In the genomic region with DNA sequence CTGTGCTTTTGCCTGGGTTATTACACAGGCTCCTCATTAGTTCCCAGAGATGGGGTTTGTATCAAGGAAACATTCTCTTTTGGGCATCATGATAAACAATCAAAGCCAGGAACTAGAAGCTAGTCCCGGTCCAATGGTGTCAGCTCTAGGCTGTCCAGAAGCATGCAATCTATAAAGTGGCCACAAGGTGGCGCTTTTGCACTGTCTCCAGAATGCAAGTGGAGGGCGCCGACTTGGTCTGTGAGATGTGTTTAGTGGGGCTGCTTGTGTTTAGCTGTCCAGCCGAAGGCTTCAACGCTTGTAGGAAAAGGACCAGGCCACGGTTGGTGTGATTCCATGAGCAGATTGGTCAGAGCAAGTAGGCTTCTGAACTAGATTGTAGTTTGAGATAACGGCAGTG, we compare ENCODE assay signal across 9 mouse cellular contexts. TPM values are rescaled to one million over a fixed set of nuclear protein-coding genes. Genes with fewer than 3 reads are reported as not detected.
DNase-seq lines count a peak whose midpoint lies in the region; ATAC-seq and TF ChIP-seq lines count a peak whose summit lies in the region.
"Had no signal": no experiment of that assay in that cellular context is flagged by ENCODE, and none has a peak within 500 bp of the region (broad histone marks: within the 10 kb centered on the region; RNA-seq: fewer than 3 reads in every experiment).

No protein-coding gene starts in this region.

- no peaks in the 10 kb centered on the region for H3K4me1 ChIP-seq in cerebellum, adult 2 months (ENCODE audit: control insufficient read depth, insufficient read depth, low read length)
- H3K4me1 ChIP-seq in hindbrain, embryonic 15.5 days (replicated peaks) = no peaks in the 10 kb centered on the region

- no peaks in the 10 kb centered on the region for H3K9me3 ChIP-seq in hindbrain, embryonic 15.5 days

- no peak for TF ChIP-seq POLR2A in cerebellum, adult 2 months (IDR thresholded peaks at IDR 0.05; ENCODE audit: borderline replicate concordance, insufficient read depth, low read length)

- H3K27me3 ChIP-seq in cerebellum, adult 2 months (ENCODE audit: control insufficient read depth, insufficient read depth, low read length) = no peaks in the 10 kb centered on the region
- no peaks in the 10 kb centered on the region for H3K27me3 ChIP-seq in hindbrain, embryonic 15.5 days

- no peak overlapping the region for H3K27ac ChIP-seq in cerebellum, adult 2 months (ENCODE audit: insufficient read depth, low read length)
- H3K27ac ChIP-seq in hindbrain, embryonic 15.5 days (replicated peaks) = no peak overlapping the region

- H3K4me2 ChIP-seq in hindbrain, embryonic 15.5 days = no peak overlapping the region

- DNase-seq in NIH3T3 (ENCODE audit: low read depth) = peak; percentile 83
- DNase-seq in cerebellum, adult 2 months = peak; percentile 57 to 81
- peak; percentile 91 for DNase-seq in forelimb bud, embryonic 11.5 days (ENCODE audit: low read depth, low spot score)
- peak; percentile 91 to 96 for DNase-seq in layer of hippocampus, postnatal 25 days (ENCODE audit: extremely low spot score in 1 of 2, low spot score in 1 of 2)
- peak; percentile 73 to 86 for DNase-seq in lung, postnatal 4 days
- peak; percentile 86 for DNase-seq in right cerebral cortex, postnatal 14 days
- peak; percentile 76 to 78 for DNase-seq in urinary bladder, postnatal 36 days (ENCODE audit: low spot score in 2 of 2)

- no peaks in the 10 kb centered on the region for H3K36me3 ChIP-seq in hindbrain, embryonic 15.5 days

- no peak overlapping the region for H3K9ac ChIP-seq in hindbrain, embryonic 15.5 days

- TF ChIP-seq CTCF in cerebellum, adult 2 months (IDR thresholded peaks at IDR 0.05; ENCODE audit: borderline replicate concordance, insufficient read depth, low read depth, low read length) = peak; percentile 86

- peak; percentile 90 for ATAC-seq in hindbrain, embryonic 15.5 days (ENCODE audit: low FRiP score, low read depth)

- H3K4me3 ChIP-seq in cerebellum, adult 2 months (replicated peaks; ENCODE audit: insufficient read depth, low read depth, low read length) = no peak overlapping the region
- no peak overlapping the region for H3K4me3 ChIP-seq in hindbrain, embryonic 15.5 days
- H3K4me3 ChIP-seq: megakaryocyte, embryonic 14.5 days had no signal

- 15% methylated on average over 8 of the region's 8 CpGs for WGBS in cerebellum, adult 2 months
- 21% methylated on average over 8 of the region's 8 CpGs for WGBS in hindbrain, embryonic 15.5 days

RNA-seq across cellular contexts. Expression of gene Cxcl14, which starts 16.9 kb away (rescaled TPM):
- polyA plus RNA-seq in cerebellum, adult 2 months (2012; rRNA removed) = 65.0 and 78.2 TPM in 2 replicates
- 6.2 and 19.7 TPM in 2 replicates for polyA plus RNA-seq in hindbrain, embryonic 15.5 days (2015; fragmentation: Nextera tagmentation; extraction: Ambion mirVana)
- 100 to 1,000 TPM; 121 to 137 TPM for total RNA-seq in layer of hippocampus, postnatal 25 days (2021)

RNA-seq across cellular contexts. Expression of gene Neurog1, which starts 27.5 kb away (rescaled TPM):
- not detected in 2 replicates for polyA plus RNA-seq in cerebellum, adult 2 months (2012; rRNA removed)
- 1.5 and 16.1 TPM in 2 replicates for polyA plus RNA-seq in hindbrain, embryonic 15.5 days (2015; fragmentation: Nextera tagmentation; extraction: Ambion mirVana)
- total RNA-seq in layer of hippocampus, postnatal 25 days (2021) = under 1 TPM; 0.21 to 0.25 TPM
